Mouse (Mus musculus) kidney, postnatal 36 days (tissue): ENCODE measurements around the gene Tlr3.
A peak's percentile ranks its signal among the peaks of the same experiment; 100 is the strongest.

Source experiments
- DNase-seq, 2 experiments: peaks; one replicate each; pipeline ENCODE4 v3.0.0; 2021 to 2022; ENCODE audit warnings: mixed read lengths in 2 of 2

Gene Tlr3

GRCm38 (mm10) chr8:45410882-45411281 is at the start of gene Tlr3:
Gene Tlr3 (minus strand): TSS chr8:45411080.
- DNase-seq = peak; percentile 8 to 11

GRCm38 (mm10) chr8:45457874-45458273 is 47.0 kb upstream of the Tlr3 start:
- DNase-seq = no peak

- peak; percentile 24 to 64 for DNase-seq
Measured at GRCm38 (mm10) chr8:45454426-45454825, 43.5 kb upstream of the Tlr3 start.

- no peak for DNase-seq
Measured at GRCm38 (mm10) chr8:45452115-45452514, 41.2 kb upstream of the Tlr3 start.

GRCm38 (mm10) chr8:45448842-45449241 is 38.0 kb upstream of the Tlr3 start:
- no peak for DNase-seq

GRCm38 (mm10) chr8:45448257-45448656 is 37.4 kb upstream of the Tlr3 start:
- no peak for DNase-seq

- DNase-seq = peak in 1 of 2 experiments; percentile 45
Measured at GRCm38 (mm10) chr8:45438899-45439535, 28.1 kb upstream of the Tlr3 start.

GRCm38 (mm10) chr8:45420151-45420550 is 9.3 kb upstream of the Tlr3 start:
- DNase-seq = no peak

GRCm38 (mm10) chr8:45414965-45415364 is 4.1 kb upstream of the Tlr3 start:
- DNase-seq = no peak

- DNase-seq = peak; percentile 78 to 84
Measured at GRCm38 (mm10) chr8:45410146-45410880, 567 bp downstream of the Tlr3 start.

GRCm38 (mm10) chr8:45409702-45410101 is 1.2 kb downstream of the Tlr3 start:
- DNase-seq = no peak

GRCm38 (mm10) chr8:45383250-45383649 is 27.6 kb downstream of the Tlr3 start:
- DNase-seq = no peak

GRCm38 (mm10) chr8:45381963-45382347 is 28.9 kb downstream of the Tlr3 start, which contains the start of gene Fam149a:
Gene Fam149a (minus strand): TSS chr8:45382291.
- no peak for DNase-seq

GRCm38 (mm10) chr8:45381075-45381962 is 29.6 kb downstream of the Tlr3 start:
- no peak for DNase-seq

- DNase-seq = no peak
Measured at GRCm38 (mm10) chr8:45380598-45380997, 30.3 kb downstream of the Tlr3 start.

GRCm38 (mm10) chr8:45374071-45374470 is 36.8 kb downstream of the Tlr3 start:
- DNase-seq = no peak

GRCm38 (mm10) chr8:45367154-45367553 is 43.7 kb downstream of the Tlr3 start:
- DNase-seq = no peak

GRCm38 (mm10) chr8:45363220-45363619 is 47.7 kb downstream of the Tlr3 start:
- peak; percentile 23 to 33 for DNase-seq

GRCm38 (mm10) chr8:45362323-45362722 is 48.6 kb downstream of the Tlr3 start:
- DNase-seq = peak; percentile 43 to 78

- peak in 1 of 2 experiments; percentile 31 for DNase-seq
Measured at GRCm38 (mm10) chr8:45359091-45359605, 51.7 kb downstream of the Tlr3 start.

- DNase-seq = peak; percentile 37 to 73
Measured at GRCm38 (mm10) chr8:45358132-45358918, 52.6 kb downstream of the Tlr3 start.

GRCm38 (mm10) chr8:45355809-45356208 is 55.1 kb downstream of the Tlr3 start:
- DNase-seq = peak; percentile 19 to 39
